Mouse (Mus musculus) kidney, postnatal 10 days (tissue): ENCODE results near the gene Gcg.
A peak's percentile ranks its signal among the peaks of the same experiment; 100 is the strongest.

ENCODE experiments used
- DNase-seq: peaks from one replicate; pipeline ENCODE4 v3.0.0; 2021; ENCODE audit warnings: mixed read lengths

Gene Gcg

GRCm38 (mm10) chr2:62483550-62483949 lies at the start of gene Gcg:
Gene Gcg (minus strand): TSS chr2:62483650.
- DNase-seq, result no peak

GRCm38 (mm10) chr2:62531065-62531464 lies 47.6 kb upstream of the Gcg start:
- DNase-seq, result no peak

- no peak for DNase-seq
Observed at GRCm38 (mm10) chr2:62526399-62526798, 42.9 kb upstream of the Gcg start.

GRCm38 (mm10) chr2:62517790-62518189 lies 34.3 kb upstream of the Gcg start:
- no peak for DNase-seq

GRCm38 (mm10) chr2:62514477-62514876 lies 31.0 kb upstream of the Gcg start:
- DNase-seq, result no peak

GRCm38 (mm10) chr2:62513477-62513876 lies 30.0 kb upstream of the Gcg start:
- DNase-seq, result no peak

- no peak for DNase-seq
Observed at GRCm38 (mm10) chr2:62507130-62507529, 23.7 kb upstream of the Gcg start.

GRCm38 (mm10) chr2:62506441-62506840 lies 23.0 kb upstream of the Gcg start:
- no peak for DNase-seq

GRCm38 (mm10) chr2:62504269-62504796 lies 20.9 kb upstream of the Gcg start:
- DNase-seq, result no peak

- DNase-seq, result no peak
Observed at GRCm38 (mm10) chr2:62503326-62503725, 19.9 kb upstream of the Gcg start.

GRCm38 (mm10) chr2:62502516-62502915 lies 19.1 kb upstream of the Gcg start:
- no peak for DNase-seq

- no peak for DNase-seq
Observed at GRCm38 (mm10) chr2:62498821-62499220, 15.4 kb upstream of the Gcg start.

GRCm38 (mm10) chr2:62498086-62498485 lies 14.6 kb upstream of the Gcg start:
- no peak for DNase-seq

GRCm38 (mm10) chr2:62497333-62498002 lies 14.0 kb upstream of the Gcg start:
- no peak for DNase-seq

GRCm38 (mm10) chr2:62495407-62495806 lies 12.0 kb upstream of the Gcg start:
- no peak for DNase-seq

- no peak for DNase-seq
Observed at GRCm38 (mm10) chr2:62489832-62490231, 6.4 kb upstream of the Gcg start.

GRCm38 (mm10) chr2:62484906-62485305 lies 1.5 kb upstream of the Gcg start:
- DNase-seq, result peak; percentile 18

GRCm38 (mm10) chr2:62480285-62481198 lies 2.9 kb downstream of the Gcg start:
- no peak for DNase-seq

- no peak for DNase-seq
Observed at GRCm38 (mm10) chr2:62469551-62469950, 13.9 kb downstream of the Gcg start.

GRCm38 (mm10) chr2:62463287-62463686 lies 20.2 kb downstream of the Gcg start:
- DNase-seq, result no peak

- DNase-seq, result no peak
Observed at GRCm38 (mm10) chr2:62462174-62462573, 21.3 kb downstream of the Gcg start.

- DNase-seq, result no peak
Observed at GRCm38 (mm10) chr2:62460815-62461450, 22.5 kb downstream of the Gcg start.

GRCm38 (mm10) chr2:62460231-62460710 lies 23.2 kb downstream of the Gcg start:
- DNase-seq, result peak; percentile 25
